Mouse (Mus musculus) midbrain, embryonic 14.5 days (tissue): ENCODE measurements around the gene Rab3il1. TPM values are rescaled to one million over a fixed set of nuclear protein-coding genes. Genes with fewer than 3 reads are reported as not detected.

Source experiments
- ATAC-seq: fragments of 200-750 bp; cut with Nextera tagmentation; 2 replicates; pipeline ENCODE4 v1.8.0; 2017; ENCODE audit warnings: moderate number of reproducible peaks, moderate library complexity; ENCODE audit not compliant: low FRiP score, low TSS enrichment
- DNase-seq: peaks from one replicate; pipeline ENCODE4 v3.0.0-alpha.2; 2015
- H3K27ac ChIP-seq: fragments of 300-500 bp; sonication (generic); replicated peaks from 2 replicates; pipeline ENCODE4 v1.5.1; 2014; ENCODE audit warnings: mild to moderate bottlenecking, low read depth, low read length, moderate library complexity
- H3K27me3 ChIP-seq: fragments of 300-500 bp; sonication (generic); 2 replicates; pipeline ENCODE4 v1.6.1; 2014; ENCODE audit warnings: low read length, control low read depth, mixed read lengths; ENCODE audit not compliant: control insufficient read depth, insufficient read depth
- H3K36me3 ChIP-seq: fragments of 300-500 bp; sonication (generic); 2 replicates; pipeline ENCODE4 v1.6.1; 2014; ENCODE audit warnings: low read length, control low read depth; ENCODE audit not compliant: control insufficient read depth, insufficient read depth
- H3K4me1 ChIP-seq: fragments of 300-500 bp; sonication (generic); 2 replicates; pipeline ENCODE4 v1.6.1; 2014; ENCODE audit warnings: mild to moderate bottlenecking, antibody characterized with exemption, low read length, control low read depth; ENCODE audit not compliant: control insufficient read depth, insufficient read depth
- H3K4me2 ChIP-seq: fragments of 300-500 bp; sonication (generic); 2 replicates; pipeline ENCODE4 v1.6.1; 2014; ENCODE audit warnings: mild to moderate bottlenecking, low read length, moderate library complexity
- H3K4me3 ChIP-seq: fragments of 300-500 bp; sonication (generic); replicated peaks from 2 replicates; pipeline ENCODE4 v1.5.1; 2014; ENCODE audit warnings: low read depth, low read length
- H3K9ac ChIP-seq: fragments of 300-500 bp; sonication (generic); replicated peaks from 2 replicates; pipeline ENCODE4 v1.6.1; 2014; ENCODE audit warnings: mild to moderate bottlenecking, low read length, moderate library complexity
- H3K9me3 ChIP-seq: fragments of 300-500 bp; sonication (generic); 2 replicates; pipeline ENCODE4 v1.6.1; 2016; ENCODE audit warnings: low read length, control low read depth, mixed read lengths; ENCODE audit not compliant: control insufficient read depth
- WGBS: fragments of 180-500 bp; shearing (Covaris S2); extraction: QIAGEN DNeasy Blood & Tissue Kit; methylation state at CpG from one replicate; pipeline ENCODE4 v1.1.7; 2014; 5-methylcytosine and 5-hydroxymethylcytosine counted together
- polyA plus RNA-seq: library from polyadenylated mRNA; unstranded; fragments of >200 nt; fragmentation: Nextera tagmentation; extraction: Ambion mirVana; gene quantifications from 2 replicates; pipeline ENCODE4 v1.2.1, GENCODE M21; 2014

Rab3il1 gene
- polyA plus RNA-seq, 1 experiment from 2014 or later = 19.2 TPM

DNA sequence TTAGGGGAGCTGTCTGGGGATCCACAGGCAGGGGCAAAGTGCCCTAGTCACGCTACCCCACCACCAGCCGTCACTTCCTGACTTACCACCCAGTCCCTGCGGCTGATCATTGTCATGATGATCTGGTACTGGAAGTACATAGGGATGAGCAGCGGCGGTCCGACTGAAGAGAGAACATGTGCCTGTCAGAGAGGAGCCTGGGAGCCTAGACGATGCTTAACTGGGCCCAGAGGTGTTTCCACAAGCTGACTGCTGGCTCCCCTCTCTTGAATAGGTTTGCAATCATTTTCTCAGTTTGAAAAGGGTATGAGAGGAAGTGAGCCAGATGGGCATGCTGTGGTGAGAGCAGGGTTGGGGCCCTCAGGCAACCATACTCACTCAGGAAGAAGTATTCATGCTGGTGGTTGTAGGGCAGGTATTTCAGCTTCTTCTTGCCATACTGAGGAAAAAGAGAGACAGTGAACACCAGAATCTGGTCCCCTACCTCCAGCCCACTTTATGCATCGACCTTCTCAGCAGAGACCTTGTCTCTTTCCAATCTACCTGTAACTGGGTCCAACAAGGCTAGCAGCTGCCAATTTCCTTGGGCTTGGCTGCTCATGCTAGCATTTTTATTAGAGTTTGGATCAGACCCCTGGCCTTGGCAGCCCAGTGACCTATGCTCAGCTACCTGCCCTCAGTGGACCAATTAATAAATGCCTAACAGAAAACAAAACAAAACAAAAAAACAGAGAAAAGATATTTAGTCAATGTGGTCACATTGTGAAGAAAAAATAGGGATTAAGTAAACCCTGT is 68.9 kb downstream of the Rab3il1 start:
- Histone ChIP-seq H3K4me2 (no peak overlapping the region), H3K36me3 (peaks cover 97% of the 10 kb centered on the region), H3K4me3 (no peak overlapping the region), H3K9ac (no peak overlapping the region), H3K27me3 (no peaks in the 10 kb centered on the region), H3K4me1 (no peaks in the 10 kb centered on the region), H3K9me3 (no peaks in the 10 kb centered on the region), H3K27ac (no peak overlapping the region)
- 98% methylated on average over 8 of the region's 8 CpGs for WGBS
- no peak for ATAC-seq
- DNase-seq = no peak

DNA sequence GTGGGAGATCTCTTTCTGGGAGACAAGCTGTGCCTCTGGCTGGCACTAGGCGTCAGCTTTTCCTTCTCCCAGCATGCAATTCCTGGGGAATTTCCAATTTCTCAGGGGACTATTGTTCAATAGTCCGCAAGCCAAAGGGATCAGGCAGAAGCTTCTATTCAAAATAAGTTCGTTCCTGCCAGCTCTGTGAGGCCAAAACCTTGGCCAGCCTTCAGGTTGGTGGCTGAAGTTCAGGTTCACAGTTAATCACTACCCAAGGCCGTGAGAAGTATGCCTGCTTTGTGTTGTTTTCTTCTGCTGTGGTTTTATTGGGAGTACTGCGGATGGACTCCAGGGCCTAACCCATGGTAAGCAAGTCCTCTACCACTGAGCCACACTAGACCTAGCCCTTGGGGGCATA is 69.7 kb downstream of the Rab3il1 start:
- DNase-seq (peak; percentile 46), ATAC-seq (no peak; the same call in 1 of the 2 replicates)
- H3K27ac ChIP-seq = no peak overlapping the region
- no peak overlapping the region for H3K4me3 ChIP-seq
- H3K4me1 ChIP-seq = no peaks in the 10 kb centered on the region
- no peak overlapping the region for H3K4me2 ChIP-seq
- no peak overlapping the region for H3K9ac ChIP-seq
- no peaks in the 10 kb centered on the region for H3K27me3 ChIP-seq
- no peaks in the 10 kb centered on the region for H3K9me3 ChIP-seq
- 68% methylated on average over 5 of the region's 5 CpGs for WGBS
- H3K36me3 ChIP-seq = peaks cover 97% of the 10 kb centered on the region

DNA sequence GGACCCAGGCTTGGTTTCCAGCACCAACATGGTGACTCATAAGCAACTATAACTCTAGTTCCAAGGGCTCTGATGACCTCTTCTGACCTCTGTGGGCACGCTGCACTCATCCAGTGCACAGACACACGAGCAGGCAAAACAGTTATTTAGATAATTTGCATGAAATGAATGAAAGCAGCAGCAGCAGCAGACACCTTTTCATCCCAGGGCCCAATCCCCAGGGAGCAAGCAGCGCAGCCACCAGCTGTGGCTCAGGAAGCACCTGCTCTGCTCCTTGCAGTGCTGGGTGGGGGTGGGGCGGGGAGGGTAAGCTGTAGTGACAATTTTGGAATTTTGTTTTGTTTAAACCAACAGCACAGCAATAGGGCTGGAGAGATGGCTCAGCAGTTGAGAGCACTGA is 70.4 kb downstream of the Rab3il1 start:
- H3K4me3 ChIP-seq = no peak overlapping the region
- ATAC-seq = no peak
- H3K27me3 ChIP-seq = no peaks in the 10 kb centered on the region
- H3K4me1 ChIP-seq = no peaks in the 10 kb centered on the region
- DNase-seq = no peak
- 53% methylated on average over 4 of the region's 4 CpGs for WGBS
- H3K36me3 ChIP-seq = peaks cover 97% of the 10 kb centered on the region
- no peaks in the 10 kb centered on the region for H3K9me3 ChIP-seq
- H3K9ac ChIP-seq = no peak overlapping the region
- no peak overlapping the region for H3K27ac ChIP-seq
- no peak overlapping the region for H3K4me2 ChIP-seq

DNA sequence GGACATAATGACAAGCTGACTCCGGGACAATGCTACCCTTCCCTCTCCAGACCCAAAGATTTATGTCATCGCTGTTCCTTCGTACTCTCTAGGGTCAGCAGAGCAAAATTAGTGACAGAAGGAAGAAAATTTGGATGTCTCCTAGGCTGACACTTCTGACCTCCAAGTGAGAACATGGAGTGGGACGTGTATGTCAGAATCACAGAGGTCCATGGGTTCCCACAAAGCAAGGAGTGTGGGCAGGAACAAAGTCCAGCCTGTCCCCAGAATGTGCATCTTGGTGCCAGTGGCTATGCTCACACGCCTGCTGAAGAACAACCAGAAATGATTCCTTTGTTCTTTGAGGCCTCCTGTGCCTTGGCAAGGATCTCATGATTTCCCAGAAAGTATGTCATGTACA is 71.7 kb downstream of the Rab3il1 start:
- H3K36me3 ChIP-seq = peaks cover 97% of the 10 kb centered on the region
- WGBS = 96% methylated on average over 5 of the region's 5 CpGs

DNA sequence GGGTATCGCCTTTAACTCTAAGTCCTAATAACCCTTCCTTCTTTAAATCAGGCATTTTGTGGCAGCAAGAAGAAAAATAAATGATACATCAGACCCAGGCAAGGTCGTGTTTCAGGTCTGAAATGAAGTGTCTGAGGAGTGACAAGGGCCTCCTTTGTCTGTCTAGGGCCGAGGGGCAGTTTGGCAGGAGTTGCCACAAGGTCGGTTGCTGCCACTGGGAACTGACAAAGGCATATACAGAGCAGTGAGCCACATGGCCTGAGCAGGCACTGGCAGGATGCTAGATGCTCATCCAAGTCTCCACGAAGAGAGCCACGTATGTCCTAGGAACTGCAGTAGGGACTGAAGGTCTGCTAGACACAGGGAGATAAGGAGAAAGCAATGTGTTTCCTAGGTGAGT is 76.9 kb downstream of the Rab3il1 start:
- Histone ChIP-seq H3K4me1 (no peaks in the 10 kb centered on the region), H3K9ac (no peak overlapping the region), H3K4me2 (no peak overlapping the region), H3K27ac (no peak overlapping the region), H3K4me3 (no peak overlapping the region), H3K36me3 (peaks cover 99% of the 10 kb centered on the region), H3K27me3 (no peaks in the 10 kb centered on the region), H3K9me3 (no peaks in the 10 kb centered on the region)
- 83% methylated on average over 6 of the region's 6 CpGs for WGBS
- ATAC-seq = no peak
- DNase-seq = no peak

More for the DNA sequence above, 71.7 kb downstream of the Rab3il1 start:
- H3K27ac ChIP-seq = no peak overlapping the region
- ATAC-seq (no peak), DNase-seq (no peak)
- no peak overlapping the region for H3K9ac ChIP-seq
- H3K4me1 ChIP-seq = no peaks in the 10 kb centered on the region
- H3K27me3 ChIP-seq = no peaks in the 10 kb centered on the region
- no peaks in the 10 kb centered on the region for H3K9me3 ChIP-seq
- no peak overlapping the region for H3K4me3 ChIP-seq
- H3K4me2 ChIP-seq = no peak overlapping the region

DNA sequence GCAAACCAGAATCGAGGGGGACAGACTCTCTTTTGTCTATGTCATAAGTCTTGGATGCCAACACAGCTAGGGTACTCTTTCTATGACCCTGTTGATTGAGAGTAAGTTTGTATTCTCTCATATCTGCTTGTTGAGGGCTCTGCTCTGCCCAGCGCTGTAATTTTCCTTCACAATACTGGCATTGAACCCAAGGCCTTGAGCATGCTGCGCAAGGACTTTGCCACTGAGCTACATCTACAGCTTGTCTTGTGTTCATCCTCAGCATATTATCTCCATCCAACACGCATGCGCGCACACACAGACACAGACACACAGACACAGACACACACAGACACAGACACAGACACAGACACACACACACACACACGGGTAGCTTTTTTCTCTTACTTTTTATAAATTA is 78.9 kb downstream of the Rab3il1 start:
- no peak for DNase-seq

DNA sequence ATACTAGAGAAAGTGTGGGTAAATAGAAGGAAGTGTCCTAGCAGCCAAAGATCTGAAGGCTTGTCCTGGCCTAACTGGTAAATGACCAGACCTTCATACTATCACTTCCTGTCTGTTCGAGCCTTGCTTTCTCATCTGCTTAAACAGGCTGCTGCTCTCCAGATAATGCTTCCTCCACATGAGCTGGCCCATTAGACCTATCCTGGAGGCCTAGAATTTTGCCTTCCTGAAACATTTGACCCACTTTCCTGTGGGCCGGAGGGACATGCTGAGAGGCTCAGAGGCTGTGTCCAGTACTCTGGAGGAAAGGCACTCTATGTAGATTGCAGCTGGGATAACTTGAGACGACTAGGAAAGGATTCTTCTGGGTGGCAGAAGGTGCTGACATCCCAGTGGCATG is 80.6 kb downstream of the Rab3il1 start:
- Histone ChIP-seq H3K27me3 (no peaks in the 10 kb centered on the region), H3K4me1 (no peaks in the 10 kb centered on the region), H3K4me2 (no peak overlapping the region), H3K27ac (no peak overlapping the region), H3K9me3 (no peaks in the 10 kb centered on the region), H3K9ac (no peak overlapping the region), H3K4me3 (no peak overlapping the region), H3K36me3 (peaks cover 95% of the 10 kb centered on the region)
- ATAC-seq (no peak), DNase-seq (no peak)
- WGBS = 90% methylated on average over 3 of the region's 3 CpGs

More for the DNA sequence above, 78.9 kb downstream of the Rab3il1 start:
- Histone ChIP-seq H3K4me1 (no peaks in the 10 kb centered on the region), H3K9me3 (no peaks in the 10 kb centered on the region), H3K27me3 (no peaks in the 10 kb centered on the region), H3K27ac (no peak overlapping the region), H3K4me3 (no peak overlapping the region), H3K9ac (no peak overlapping the region), H3K36me3 (peaks cover 95% of the 10 kb centered on the region), H3K4me2 (no peak overlapping the region)
- 98% methylated on average over 7 of the region's 7 CpGs for WGBS
- ATAC-seq = no peak

DNA sequence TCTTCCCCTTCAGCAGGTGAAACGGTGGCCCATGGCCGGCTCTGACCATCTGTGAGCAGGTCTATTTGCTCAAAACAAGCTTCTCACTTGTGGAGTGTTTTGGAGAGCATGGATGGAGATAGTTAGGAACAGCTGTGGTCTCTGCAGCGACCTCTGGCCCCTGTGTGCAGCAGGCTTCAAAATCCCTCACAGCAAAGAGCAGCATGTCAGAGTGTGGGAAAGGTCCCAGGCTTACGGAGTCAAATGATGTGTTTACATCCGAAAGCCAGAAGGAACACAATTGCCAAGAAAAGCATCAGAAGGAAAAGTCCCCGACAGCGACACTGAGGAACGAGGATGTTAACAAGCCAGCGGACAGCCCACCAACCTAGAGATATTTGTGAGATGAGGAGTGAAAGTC is 84.0 kb downstream of the Rab3il1 start:
- Histone ChIP-seq H3K27ac (no peak overlapping the region), H3K9ac (no peak overlapping the region), H3K27me3 (no peaks in the 10 kb centered on the region), H3K9me3 (no peaks in the 10 kb centered on the region), H3K4me3 (no peak overlapping the region), H3K36me3 (peaks cover 95% of the 10 kb centered on the region), H3K4me1 (no peaks in the 10 kb centered on the region), H3K4me2 (no peak overlapping the region)
- DNase-seq (no peak), ATAC-seq (no peak)
- WGBS = 89% methylated on average over 9 of the region's 9 CpGs

DNA sequence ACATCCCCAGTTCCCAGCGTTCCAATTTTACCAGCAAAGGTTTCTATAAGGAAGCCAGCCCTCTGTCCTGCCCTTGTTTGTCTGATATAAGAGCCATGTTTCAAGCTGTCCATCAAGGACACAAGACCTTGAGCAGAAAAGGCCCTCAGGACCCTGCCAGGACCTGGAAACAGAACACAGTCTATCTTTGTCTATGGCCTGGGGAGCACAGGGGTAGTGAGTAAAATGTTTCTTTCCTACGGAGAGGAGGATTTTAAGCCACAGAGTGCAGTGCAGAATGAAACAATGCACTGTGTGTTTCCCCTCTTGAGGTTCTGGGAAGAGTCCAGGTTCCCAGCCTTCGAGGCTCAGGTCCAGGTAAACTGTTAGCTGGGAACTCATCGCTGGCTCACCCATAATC is 85.5 kb downstream of the Rab3il1 start:
- Histone ChIP-seq H3K4me1 (no peaks in the 10 kb centered on the region), H3K4me2 (no peak overlapping the region), H3K27me3 (no peaks in the 10 kb centered on the region), H3K9ac (no peak overlapping the region), H3K9me3 (no peaks in the 10 kb centered on the region), H3K36me3 (peaks cover 95% of the 10 kb centered on the region), H3K27ac (no peak overlapping the region), H3K4me3 (no peak overlapping the region)
- ATAC-seq (no peak), DNase-seq (no peak)
- 96% methylated on average over 4 of the region's 4 CpGs for WGBS
